Mouse (Mus musculus): ENCODE measurements around the gene Stk38l.
"Not testable (repeated sequence)": the region's sequence is repeated elsewhere in the genome, so short reads cannot be mapped to it uniquely, and the experiment has no call there.

Stk38l gene

GRCm38 (mm10) chr6:146755136-146755535 lies 30.3 kb downstream of the Stk38l start:
- ChIA-PET CTCF (interaction anchor here in 2 of 4 experiments (0.6 to 1.1 kb wide), 2 partner anchors 79 to 389 kb away, joined by 3 to 6 read pairs; no protein-coding TSS in a partner anchor), POLR2A (interaction anchor here in 2 of 4 experiments (0.7 to 2.2 kb wide), 14 partner anchors 8 to 335 kb away, joined by 3 to 7 read pairs (median 4); partner anchors contain the start of genes Med21 (in 1 of the 2), Stk38l (in 1 of the 2) and Tm7sf3 (in 1 of the 2))

GRCm38 (mm10) chr6:146755679-146756078 lies 30.9 kb downstream of the Stk38l start:
- ChIA-PET CTCF (interaction anchor here in 2 of 4 experiments (0.6 to 1.1 kb wide), 2 partner anchors 78 to 388 kb away, joined by 3 to 6 read pairs; no protein-coding TSS in a partner anchor), POLR2A (interaction anchor here in 2 of 4 experiments (0.7 to 2.2 kb wide), 13 partner anchors 8 to 334 kb away, joined by 3 to 7 read pairs (median 3); partner anchors contain the start of genes Med21 (in 1 of the 2), Stk38l (in 1 of the 2) and Tm7sf3 (in 1 of the 2))

GRCm38 (mm10) chr6:146759027-146759426 lies 34.2 kb downstream of the Stk38l start:
- ChIA-PET POLR2A (interaction anchor here in 1 of 4 experiments (1.5 kb wide), 1 partner anchor 16 kb away, joined by 3 read pairs; no protein-coding TSS in a partner anchor), CTCF (no interaction called here)

- ChIA-PET POLR2A (interaction anchor here in 1 of 4 experiments (1.0 to 1.5 kb wide), 2 partner anchors 8 to 17 kb away, joined by 3 to 4 read pairs; no protein-coding TSS in a partner anchor), CTCF (interaction anchor here in 2 of 4 experiments (0.6 to 2.0 kb wide), 2 partner anchors 9 to 25 kb away, joined by 3 to 10 read pairs; no protein-coding TSS in a partner anchor)
Measured at GRCm38 (mm10) chr6:146760022-146760421, 35.2 kb downstream of the Stk38l start.

GRCm38 (mm10) chr6:146760736-146761135 lies 35.9 kb downstream of the Stk38l start:
- CTCF ChIA-PET = interaction anchor here (0.6 to 2.0 kb wide), 12 partner anchors 9 to 213 kb away, joined by 3 to 10 read pairs (median 4); partner anchors contain the start of gene Stk38l (in 1 of the 4)
- POLR2A ChIA-PET = interaction anchor here in 2 of 4 experiments (1.0 to 1.7 kb wide), 4 partner anchors 8 to 118 kb away, joined by 3 to 5 read pairs (median 4); partner anchors contain the start of genes Med21 (in 1 of the 2) and Tm7sf3 (in 1 of the 2)

GRCm38 (mm10) chr6:146762264-146762898 lies 37.6 kb downstream of the Stk38l start:
- ChIA-PET CTCF (interaction anchor here (0.6 to 1.5 kb wide), 24 partner anchors 9 to 1713 kb away, joined by 3 to 7 read pairs (median 3); no protein-coding TSS in a partner anchor), POLR2A (interaction anchor here in 2 of 4 experiments (0.7 to 1.8 kb wide), 6 partner anchors 9 to 120 kb away, joined by 3 to 5 read pairs (median 4); partner anchors contain the start of genes Med21 (in 1 of the 2) and Tm7sf3 (in 1 of the 2))

- POLR2A ChIA-PET = interaction anchor here in 3 of 4 experiments (0.6 to 1.5 kb wide), 5 partner anchors 9 to 132 kb away, joined by 3 to 6 read pairs (median 3); no protein-coding TSS in a partner anchor
- CTCF ChIA-PET = interaction anchor here in 1 of 4 experiments (0.6 kb wide), 1 partner anchor 107 kb away, joined by 5 read pairs; no protein-coding TSS in a partner anchor
Measured at GRCm38 (mm10) chr6:146764593-146764992, 39.8 kb downstream of the Stk38l start.

GRCm38 (mm10) chr6:146765270-146765669 lies 40.5 kb downstream of the Stk38l start:
- ChIA-PET CTCF (no interaction called here), POLR2A (interaction anchor here in 1 of 4 experiments (1.5 kb wide), 1 partner anchor 13 kb away, joined by 6 read pairs; no protein-coding TSS in a partner anchor)

GRCm38 (mm10) chr6:146768813-146769404 lies 44.1 kb downstream of the Stk38l start:
- POLR2A ChIA-PET = interaction anchor here in 1 of 4 experiments (1.2 kb wide), 1 partner anchor 14 kb away, joined by 3 read pairs; no protein-coding TSS in a partner anchor

GRCm38 (mm10) chr6:146770005-146770745 lies 45.4 kb downstream of the Stk38l start:
- CTCF ChIA-PET = interaction anchor here in 1 of 4 experiments (1.0 kb wide), 1 partner anchor 9 kb away, joined by 3 read pairs; no protein-coding TSS in a partner anchor
- POLR2A ChIA-PET = interaction anchor here in 1 of 4 experiments (1.2 to 1.7 kb wide), 3 partner anchors 9 to 31 kb away, joined by 3 to 5 read pairs (median 3); no protein-coding TSS in a partner anchor

More at GRCm38 (mm10) chr6:146768813-146769404, 44.1 kb downstream of the Stk38l start:
- CTCF ChIA-PET = interaction anchor here in 1 of 4 experiments (0.7 kb wide), 1 partner anchor 34 kb away, joined by 3 read pairs; no protein-coding TSS in a partner anchor

GRCm38 (mm10) chr6:146770808-146771207 lies 46.0 kb downstream of the Stk38l start:
- ChIA-PET POLR2A (interaction anchor here in 1 of 4 experiments (1.2 to 1.7 kb wide), 3 partner anchors 10 to 30 kb away, joined by 3 to 5 read pairs (median 3); no protein-coding TSS in a partner anchor), CTCF (no interaction called here)

- POLR2A ChIA-PET = interaction anchor here in 2 of 4 experiments (0.6 to 1.3 kb wide), 3 partner anchors 19 to 143 kb away, joined by 3 read pairs; partner anchors contain the start of gene Arntl2 (in 1 of the 2)
- CTCF ChIA-PET = not testable (repeated sequence)
Measured at GRCm38 (mm10) chr6:146775864-146776263, 51.1 kb downstream of the Stk38l start.

- CTCF ChIA-PET = interaction anchor here in 2 of 4 experiments (0.6 to 0.9 kb wide), 3 partner anchors 9 to 372 kb away, joined by 3 to 5 read pairs (median 5); no protein-coding TSS in a partner anchor
- POLR2A ChIA-PET = interaction anchor here in 2 of 4 experiments (0.6 to 1.2 kb wide), 3 partner anchors 19 to 142 kb away, joined by 3 to 4 read pairs (median 3); partner anchors contain the start of gene Arntl2 (in 1 of the 2)
Measured at GRCm38 (mm10) chr6:146776610-146777389, 52.0 kb downstream of the Stk38l start.

- ChIA-PET CTCF (interaction anchor here in 1 of 4 experiments (1.7 kb wide), 1 partner anchor 17 kb away, joined by 5 read pairs; no protein-coding TSS in a partner anchor), POLR2A (interaction anchor here in 1 of 4 experiments (1.2 kb wide), 1 partner anchor 20 kb away, joined by 4 read pairs; no protein-coding TSS in a partner anchor)
Measured at GRCm38 (mm10) chr6:146778055-146778454, 53.3 kb downstream of the Stk38l start.

- CTCF ChIA-PET = interaction anchor here in 3 of 4 experiments (0.7 to 0.8 kb wide), 3 partner anchors 43 to 378 kb away, joined by 3 to 9 read pairs (median 7); no protein-coding TSS in a partner anchor
- POLR2A ChIA-PET = interaction anchor here in 2 of 4 experiments (0.5 to 1.7 kb wide), 3 partner anchors 14 to 192 kb away, joined by 3 to 6 read pairs (median 4); partner anchors contain the start of gene Arntl2 (in 1 of the 2)
Measured at GRCm38 (mm10) chr6:146781566-146781965, 56.8 kb downstream of the Stk38l start.

- ChIA-PET POLR2A (interaction anchor here in 1 of 4 experiments (0.6 to 1.6 kb wide), 5 partner anchors 9 to 325 kb away, joined by 3 to 6 read pairs (median 4); partner anchors contain the start of gene Stk38l), CTCF (no interaction called here)
Measured at GRCm38 (mm10) chr6:146793527-146793926, 68.7 kb downstream of the Stk38l start.
